Comparison of ENCODE assay signal across 13 mouse cellular contexts in the genomic region with DNA sequence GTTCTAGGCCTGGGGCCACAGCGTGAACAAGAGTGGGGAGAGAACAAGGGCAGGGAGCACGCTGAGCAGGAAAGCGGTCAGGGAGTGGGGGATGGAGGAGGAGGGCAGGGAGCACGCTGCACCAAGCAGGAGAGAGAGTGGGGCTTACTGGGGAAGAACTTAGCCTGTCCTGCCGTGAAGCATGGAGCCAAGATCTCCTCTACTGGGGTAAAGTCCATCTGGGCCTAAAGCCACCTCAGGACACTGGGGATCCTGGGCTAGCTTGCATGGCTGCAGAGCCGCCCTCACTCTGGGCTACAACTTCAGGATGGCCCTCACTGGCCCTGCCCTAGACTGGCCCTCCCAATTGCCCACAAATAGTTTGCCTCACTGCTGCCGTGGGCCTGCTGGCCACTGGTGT.
"Had no signal": no experiment of that assay in that cellular context is flagged by ENCODE, and none has a peak within 500 bp of the region (broad histone marks: within the 10 kb centered on the region; RNA-seq: fewer than 3 reads in every experiment).

No protein-coding gene starts in this region.

- DNase-seq: liver; liver, embryonic 13.5 days; liver, postnatal 0 days; lung, postnatal 36 days; right cerebral cortex, postnatal 14 days; thymus, adult 2 months; thymus, postnatal 25 days had no signal

- H3K9me3 ChIP-seq: limb, embryonic 12.5 days; liver, embryonic 13.5 days; midbrain, embryonic 15.5 days; neural tube, embryonic 12.5 days; stomach, embryonic 15.5 days had no signal

- H3K4me3 ChIP-seq: left cerebral cortex, adult 2 months; limb, embryonic 12.5 days; liver, embryonic 13.5 days; midbrain, embryonic 15.5 days; neural tube, embryonic 12.5 days; stomach, embryonic 15.5 days had no signal

- H3K9ac ChIP-seq: limb, embryonic 12.5 days; liver, embryonic 13.5 days; liver, postnatal 0 days; midbrain, embryonic 15.5 days; neural tube, embryonic 12.5 days; stomach, embryonic 15.5 days had no signal

- H3K36me3 ChIP-seq: limb, embryonic 12.5 days; liver, embryonic 13.5 days; midbrain, embryonic 15.5 days; neural tube, embryonic 12.5 days; stomach, embryonic 15.5 days had no signal

- H3K4me2 ChIP-seq: limb, embryonic 12.5 days; liver, embryonic 13.5 days; midbrain, embryonic 15.5 days; neural tube, embryonic 12.5 days; stomach, embryonic 15.5 days had no signal

- ATAC-seq: intestine, embryonic 16.5 days; liver, postnatal 0 days; midbrain, embryonic 15.5 days had no signal

- H3K27me3 ChIP-seq: limb, embryonic 12.5 days; liver, embryonic 13.5 days; midbrain, embryonic 15.5 days; neural tube, embryonic 12.5 days; stomach, embryonic 15.5 days had no signal

- H3K27ac ChIP-seq: left cerebral cortex, adult 2 months; limb, embryonic 12.5 days; liver, embryonic 13.5 days; midbrain, embryonic 15.5 days; neural tube, embryonic 12.5 days; stomach, embryonic 15.5 days had no signal
